Mouse (Mus musculus): ENCODE results near the gene Sema4a.

- TF ChIP-seq CTCF (IDR thresholded peaks at IDR 0.05; ENCODE audit: low read depth) (no peak), EP300 (IDR thresholded peaks at IDR 0.05; ENCODE audit: low read depth) (no peak)
These were observed 44.8 kb upstream of the Sema4a start for GRCm38 (mm10) chr3:88505765-88506164.

All from heart, postnatal 0 days (tissue).